Mouse (Mus musculus): Measurements from ENCODE around the gene Carmil3. TPM values are rescaled to one million over a fixed set of nuclear protein-coding genes. Genes with fewer than 3 reads are reported as not detected.

Gene Carmil3
- polyA plus RNA-seq, 1 experiment = 9.9 TPM

GRCm38 (mm10) chr14:55554635-55555034, 64.2 kb downstream of the Carmil3 start:
- no peak for TF ChIP-seq POLR2A (IDR thresholded peaks at IDR 0.05; ENCODE audit: insufficient read depth, low read length)
- no peak for TF ChIP-seq EP300 (IDR thresholded peaks at IDR 0.05; ENCODE audit: insufficient read depth, low read depth, low read length)
- TF ChIP-seq CTCF (IDR thresholded peaks at IDR 0.05; ENCODE audit: low read depth, low read length) = no peak
- Histone ChIP-seq H3K4me1 (ENCODE audit: control insufficient read depth, insufficient read depth, low read length) (peaks cover 1% of the 10 kb centered on the region), H3K9ac (ENCODE audit: low read depth, poor library complexity, severe bottlenecking) (no peak overlapping the region), H3K27me3 (ENCODE audit: control insufficient read depth, insufficient read depth, low read length, poor library complexity, severe bottlenecking) (no peaks in the 10 kb centered on the region), H3K4me3 (ENCODE audit: low read depth, low read length) (no peak overlapping the region), H3K36me3 (ENCODE audit: control insufficient read depth, insufficient read depth, low read length, poor library complexity, severe bottlenecking) (peaks cover 2% of the 10 kb centered on the region), H3K27ac (ENCODE audit: insufficient read depth, low read length) (no peak overlapping the region), H3K9me3 (replicated peaks; ENCODE audit: control insufficient read depth, insufficient read depth, low read length, poor library complexity, severe bottlenecking) (no peaks in the 10 kb centered on the region)

- Histone ChIP-seq H3K4me3 (ENCODE audit: low read depth, low read length) (no peak overlapping the region), H3K9me3 (replicated peaks; ENCODE audit: control insufficient read depth, insufficient read depth, low read length, poor library complexity, severe bottlenecking) (no peaks in the 10 kb centered on the region), H3K27me3 (ENCODE audit: control insufficient read depth, insufficient read depth, low read length, poor library complexity, severe bottlenecking) (no peaks in the 10 kb centered on the region), H3K4me1 (ENCODE audit: control insufficient read depth, insufficient read depth, low read length) (peaks cover 1% of the 10 kb centered on the region), H3K36me3 (ENCODE audit: control insufficient read depth, insufficient read depth, low read length, poor library complexity, severe bottlenecking) (no peaks in the 10 kb centered on the region), H3K9ac (ENCODE audit: low read depth, poor library complexity, severe bottlenecking) (no peak overlapping the region), H3K27ac (ENCODE audit: insufficient read depth, low read length) (no peak overlapping the region)
- TF ChIP-seq CTCF (IDR thresholded peaks at IDR 0.05; ENCODE audit: low read depth, low read length) (no peak), POLR2A (IDR thresholded peaks at IDR 0.05; ENCODE audit: insufficient read depth, low read length) (no peak), EP300 (IDR thresholded peaks at IDR 0.05; ENCODE audit: insufficient read depth, low read depth, low read length) (no peak)
Measured at GRCm38 (mm10) chr14:55555788-55556187, 65.3 kb downstream of the Carmil3 start.

- no peaks in the 10 kb centered on the region for H3K27me3 ChIP-seq (ENCODE audit: control insufficient read depth, insufficient read depth, low read length, poor library complexity, severe bottlenecking)
- H3K27ac ChIP-seq (ENCODE audit: insufficient read depth, low read length) = no peak overlapping the region
- H3K36me3 ChIP-seq (ENCODE audit: control insufficient read depth, insufficient read depth, low read length, poor library complexity, severe bottlenecking) = no peaks in the 10 kb centered on the region
- H3K9me3 ChIP-seq (replicated peaks; ENCODE audit: control insufficient read depth, insufficient read depth, low read length, poor library complexity, severe bottlenecking) = no peaks in the 10 kb centered on the region
- H3K9ac ChIP-seq (ENCODE audit: low read depth, poor library complexity, severe bottlenecking) = no peak overlapping the region
- no peak overlapping the region for H3K4me3 ChIP-seq (ENCODE audit: low read depth, low read length)
- H3K4me1 ChIP-seq (ENCODE audit: control insufficient read depth, insufficient read depth, low read length) = peaks cover 1% of the 10 kb centered on the region
- TF ChIP-seq POLR2A (IDR thresholded peaks at IDR 0.05; ENCODE audit: insufficient read depth, low read length) (no peak), CTCF (IDR thresholded peaks at IDR 0.05; ENCODE audit: low read depth, low read length) (peak; percentile 91), EP300 (IDR thresholded peaks at IDR 0.05; ENCODE audit: insufficient read depth, low read depth, low read length) (0 out of 2 replicates have a peak, but pooled peaks have one; percentile 48)
Measured at GRCm38 (mm10) chr14:55557003-55557402, 66.6 kb downstream of the Carmil3 start.

DNA sequence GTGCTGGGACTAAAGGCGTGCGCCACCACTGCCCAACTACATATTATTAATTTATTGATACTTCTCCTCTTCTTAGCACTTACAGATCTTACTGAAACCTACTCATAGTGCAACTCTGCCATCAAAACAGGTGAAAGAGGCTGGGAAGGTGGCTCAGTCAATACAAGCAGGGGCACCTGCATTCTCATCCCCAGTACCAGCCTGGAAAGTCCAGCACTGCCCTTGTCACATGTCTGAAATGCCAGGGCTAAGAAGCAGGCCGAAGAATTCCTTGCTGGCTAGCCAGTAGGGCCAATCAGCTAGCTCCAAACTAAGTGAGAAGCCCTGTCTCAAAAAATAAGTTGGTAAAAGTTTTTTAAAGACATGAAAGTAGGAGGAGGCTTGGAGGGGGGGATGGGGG, 67.1 kb downstream of the Carmil3 start:
- H3K27ac ChIP-seq (ENCODE audit: insufficient read depth, low read length) = no peak overlapping the region

More for the DNA sequence above, 67.1 kb downstream of the Carmil3 start:
- H3K36me3 ChIP-seq (ENCODE audit: control insufficient read depth, insufficient read depth, low read length, poor library complexity, severe bottlenecking) = no peaks in the 10 kb centered on the region
- no peak for TF ChIP-seq POLR2A (IDR thresholded peaks at IDR 0.05; ENCODE audit: insufficient read depth, low read length)
- no peak for TF ChIP-seq CTCF (IDR thresholded peaks at IDR 0.05; ENCODE audit: low read depth, low read length)
- TF ChIP-seq EP300 (IDR thresholded peaks at IDR 0.05; ENCODE audit: insufficient read depth, low read depth, low read length) = no peak
- H3K4me1 ChIP-seq (ENCODE audit: control insufficient read depth, insufficient read depth, low read length) = peaks cover 1% of the 10 kb centered on the region
- H3K27me3 ChIP-seq (ENCODE audit: control insufficient read depth, insufficient read depth, low read length, poor library complexity, severe bottlenecking) = no peaks in the 10 kb centered on the region
- H3K9me3 ChIP-seq (replicated peaks; ENCODE audit: control insufficient read depth, insufficient read depth, low read length, poor library complexity, severe bottlenecking) = no peaks in the 10 kb centered on the region
- no peak overlapping the region for H3K4me3 ChIP-seq (ENCODE audit: low read depth, low read length)
- no peak overlapping the region for H3K9ac ChIP-seq (ENCODE audit: low read depth, poor library complexity, severe bottlenecking)

Other genes with a start within 250 kb of the Carmil3 start
- gene Dhrs4, start 11.9 kb upstream of the Carmil3 start, polyA plus RNA-seq (2011; ENCODE audit: insufficient read depth, insufficient read length, low read depth, missing spikeins) = 24.8 and 29.6 TPM in 2 replicates
- gene Cpne6, start 19.8 kb downstream of the Carmil3 start, polyA plus RNA-seq (2011; ENCODE audit: insufficient read depth, insufficient read length, low read depth, missing spikeins) = not detected in 2 replicates
- gene Nrl, start 34.3 kb downstream of the Carmil3 start, polyA plus RNA-seq (2011; ENCODE audit: insufficient read depth, insufficient read length, low read depth, missing spikeins) = not detected in 2 replicates
- 18.0 and 21.2 TPM in 2 replicates for gene Pck2, start 49.6 kb downstream of the Carmil3 start, polyA plus RNA-seq (2011; ENCODE audit: insufficient read depth, insufficient read length, low read depth, missing spikeins)
- gene Dcaf11, start 69.4 kb downstream of the Carmil3 start, polyA plus RNA-seq (2011; ENCODE audit: insufficient read depth, insufficient read length, low read depth, missing spikeins) = 25.6 and 34.7 TPM in 2 replicates
- gene A730061H03Rik, start 69.8 kb downstream of the Carmil3 start, polyA plus RNA-seq (2011; ENCODE audit: insufficient read depth, insufficient read length, low read depth, missing spikeins) = not detected in 2 replicates
- gene Fitm1, start 85.0 kb downstream of the Carmil3 start, polyA plus RNA-seq (2011; ENCODE audit: insufficient read depth, insufficient read length, low read depth, missing spikeins) = 1.5 TPM in 1 of 2 replicates, not detected in the other
- 188 and 199 TPM in 2 replicates for gene Psme1, start 87.5 kb downstream of the Carmil3 start, polyA plus RNA-seq (2011; ENCODE audit: insufficient read depth, insufficient read length, low read depth, missing spikeins)
- 5.3 and 6.1 TPM in 2 replicates for gene Emc9, start 94.7 kb downstream of the Carmil3 start, polyA plus RNA-seq (2011; ENCODE audit: insufficient read depth, insufficient read length, low read depth, missing spikeins)
- 195 and 200 TPM in 2 replicates for gene Psme2, start 100.5 kb downstream of the Carmil3 start, polyA plus RNA-seq (2011; ENCODE audit: insufficient read depth, insufficient read length, low read depth, missing spikeins)
- 31.6 and 39.1 TPM in 2 replicates for gene Rnf31, start 101.1 kb downstream of the Carmil3 start, polyA plus RNA-seq (2011; ENCODE audit: insufficient read depth, insufficient read length, low read depth, missing spikeins)
- 9.6 and 10.9 TPM in 2 replicates for gene Irf9, start 112.9 kb downstream of the Carmil3 start, polyA plus RNA-seq (2011; ENCODE audit: insufficient read depth, insufficient read length, low read depth, missing spikeins)
- gene Rec8, start 127.4 kb downstream of the Carmil3 start, polyA plus RNA-seq (2011; ENCODE audit: insufficient read depth, insufficient read length, low read depth, missing spikeins) = 16.4 and 20.6 TPM in 2 replicates
- gene Ipo4, start 145.3 kb downstream of the Carmil3 start, polyA plus RNA-seq (2011; ENCODE audit: insufficient read depth, insufficient read length, low read depth, missing spikeins) = 69.4 and 88.5 TPM in 2 replicates
- 9.8 and 14.1 TPM in 2 replicates for gene Gm49378, start 147.2 kb downstream of the Carmil3 start, polyA plus RNA-seq (2011; ENCODE audit: insufficient read depth, insufficient read length, low read depth, missing spikeins)
- 22.7 and 25.1 TPM in 2 replicates for gene Tm9sf1, start 153.2 kb downstream of the Carmil3 start, polyA plus RNA-seq (2011; ENCODE audit: insufficient read depth, insufficient read length, low read depth, missing spikeins)
- not detected in 2 replicates for gene Tssk4, start 159.5 kb downstream of the Carmil3 start, polyA plus RNA-seq (2011; ENCODE audit: insufficient read depth, insufficient read length, low read depth, missing spikeins)
- gene Mdp1, start 169.9 kb downstream of the Carmil3 start, polyA plus RNA-seq (2011; ENCODE audit: insufficient read depth, insufficient read length, low read depth, missing spikeins) = 33.2 and 36.0 TPM in 2 replicates
- gene Gmpr2, start 181.3 kb downstream of the Carmil3 start, polyA plus RNA-seq (2011; ENCODE audit: insufficient read depth, insufficient read length, low read depth, missing spikeins) = 22.2 and 26.7 TPM in 2 replicates
- gene Nedd8, start 181.5 kb downstream of the Carmil3 start, polyA plus RNA-seq (2011; ENCODE audit: insufficient read depth, insufficient read length, low read depth, missing spikeins) = 229 and 241 TPM in 2 replicates
- 50.9 and 63.6 TPM in 2 replicates for gene Tinf2, start 191.2 kb downstream of the Carmil3 start, polyA plus RNA-seq (2011; ENCODE audit: insufficient read depth, insufficient read length, low read depth, missing spikeins)
- 24.3 and 26.9 TPM in 2 replicates for gene Tgm1, start 223.3 kb downstream of the Carmil3 start, polyA plus RNA-seq (2011; ENCODE audit: insufficient read depth, insufficient read length, low read depth, missing spikeins)
- 39.6 and 42.5 TPM in 2 replicates for gene Rabggta, start 231.6 kb downstream of the Carmil3 start, polyA plus RNA-seq (2011; ENCODE audit: insufficient read depth, insufficient read length, low read depth, missing spikeins)

Measured in ES-Bruce4 (cell line).